Mouse (Mus musculus) left cerebral cortex, postnatal 25 days (tissue): Measurements from ENCODE around the gene Gm19668. TPM values are rescaled to one million over a fixed set of nuclear protein-coding genes. Genes with fewer than 3 reads are reported as not detected.
"Not testable (repeated sequence)": the region's sequence is repeated elsewhere in the genome, so short reads cannot be mapped to it uniquely, and the experiment has no call there.

Source experiments
- DNase-seq, 2 experiments: peaks; one replicate each; pipeline ENCODE4 v3.0.0; 2022; ENCODE audit warnings: low spot score in 2 of 2, mixed read lengths in 1 of 2
- intact Hi-C: fragments of 180-260 bp; cut with DNase I; formaldehyde crosslinking; loops from one replicate; pipeline ENCODE4 v1.15.1; 2025
- total RNA-seq, 2 experiments: library from RNA; stranded (reverse); gene quantifications; 2 replicates each; pipeline ENCODE4 v1.2.3; 2021

Gene Gm19668
- total RNA-seq, 2 experiments from 2014 or later: not detected

GRCm38 (mm10) chr10:77776844-77777243 is 22.1 kb downstream of the Gm19668 start, which contains the start of gene Gm7138:
Gene Gm7138 (minus strand): TSS chr10:77776944.
- intact Hi-C loops, DNase-seq: not testable (repeated sequence)

GRCm38 (mm10) chr10:77772142-77772541 is 26.8 kb downstream of the Gm19668 start:
- DNase-seq, intact Hi-C loops: not testable (repeated sequence)

- intact Hi-C loops, DNase-seq: not testable (repeated sequence)
Observed at GRCm38 (mm10) chr10:77771225-77771624, 27.7 kb downstream of the Gm19668 start, which contains the start of gene Gm3238. Gene Gm3238 (minus strand): TSS chr10:77771325.

- intact Hi-C loops: no loop called here
- DNase-seq: no peak
Observed at GRCm38 (mm10) chr10:77769727-77770126, 29.2 kb downstream of the Gm19668 start.

DNA sequence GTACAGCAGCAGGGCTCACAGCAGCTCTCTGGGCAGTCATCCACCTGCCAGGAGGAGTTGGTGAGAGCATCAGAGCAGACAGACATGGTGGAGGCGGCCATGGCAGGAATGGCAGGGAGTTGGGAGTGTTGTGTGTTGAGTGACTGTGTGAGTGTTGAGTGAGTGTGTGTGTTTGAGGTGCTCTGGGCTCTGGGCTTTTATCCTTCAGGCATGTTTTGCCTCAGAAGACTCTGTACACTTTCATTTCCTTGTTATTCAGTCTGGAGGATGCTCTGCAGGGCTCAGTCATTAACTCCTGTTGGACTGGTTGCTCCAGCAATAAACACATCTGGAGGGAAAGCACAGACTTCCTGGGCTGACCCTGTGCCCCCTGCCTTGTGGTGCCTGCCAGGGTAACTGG is 39.4 kb downstream of the Gm19668 start, which contains the start of gene Gm3233:
TSS of gene Gm3233 (minus strand) at position 101 of the 400 bp plus-strand sequence.
- DNase-seq, intact Hi-C loops: not testable (repeated sequence)

- intact Hi-C loops: no loop called here
- no peak for DNase-seq
Observed at GRCm38 (mm10) chr10:77753448-77753847, 45.5 kb downstream of the Gm19668 start.

GRCm38 (mm10) chr10:77752312-77752711 is 46.6 kb downstream of the Gm19668 start:
- intact Hi-C loops, DNase-seq: not testable (repeated sequence)

- intact Hi-C loops, DNase-seq: not testable (repeated sequence)
Observed at GRCm38 (mm10) chr10:77751254-77751653, 47.7 kb downstream of the Gm19668 start, which contains the start of gene Gm9736. Gene Gm9736 (minus strand): TSS chr10:77751354.

DNA sequence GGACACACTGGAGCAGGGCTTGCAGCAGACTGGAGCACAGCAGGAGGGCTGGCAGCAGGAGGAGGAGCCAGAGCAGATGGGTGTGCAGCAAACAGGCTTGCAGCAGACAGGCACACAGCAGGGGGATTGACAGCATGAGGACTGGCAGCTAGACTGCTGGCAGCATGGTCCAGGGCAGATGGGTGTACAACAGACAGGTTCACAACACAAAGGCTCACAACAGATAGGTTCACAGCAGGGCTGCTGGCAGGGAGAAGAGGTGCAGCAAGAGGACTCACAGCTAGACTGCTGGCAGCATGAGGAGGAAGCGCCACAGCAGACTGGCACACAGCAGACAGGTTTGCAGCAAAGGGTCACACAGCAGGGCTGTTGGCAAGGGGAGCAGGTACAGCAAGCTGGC is 48.2 kb downstream of the Gm19668 start:
- intact Hi-C loops: not testable (repeated sequence)

More for the DNA sequence above, 48.2 kb downstream of the Gm19668 start:
- not testable (repeated sequence) for DNase-seq

Other genes with a start within 250 kb of the Gm19668 start
- 10 to 100 TPM; 71.0 to 87.6 TPM for gene Pttg1ip, start 217.4 kb downstream of the Gm19668 start, total RNA-seq
- 100 to 1,000 TPM; 133 to 140 TPM for gene Sumo3, start 193.0 kb downstream of the Gm19668 start, total RNA-seq
- gene Gm49325, start 192.9 kb downstream of the Gm19668 start, total RNA-seq: 10 to 100 TPM; 14.2 to 16.3 TPM
- gene Ube2g2, start 176.9 kb downstream of the Gm19668 start, total RNA-seq: 10 to 100 TPM; 43.7 to 51.3 TPM
- gene Tspear, start 112.6 kb downstream of the Gm19668 start, total RNA-seq: under 1 TPM in 1 of 2 experiments, not detected in 1; 0.14 TPM
- not detected for gene Gm19402, start 108.4 kb downstream of the Gm19668 start, total RNA-seq
- not detected for gene Gm9508, start 101.9 kb downstream of the Gm19668 start, total RNA-seq
- not detected for gene Gm10272, start 92.5 kb downstream of the Gm19668 start, total RNA-seq
- not detected for gene Gm10024, start 87.7 kb downstream of the Gm19668 start, total RNA-seq
- gene Gm10142, start 83.3 kb downstream of the Gm19668 start, total RNA-seq: not detected
- gene Krtap12-1, start 78.5 kb downstream of the Gm19668 start, total RNA-seq: not detected
- not detected for gene Gm10100, start 72.6 kb downstream of the Gm19668 start, total RNA-seq
- gene Gm18596, start 56.5 kb downstream of the Gm19668 start, total RNA-seq: not detected
- not detected for gene Gm9736, start 47.8 kb downstream of the Gm19668 start, total RNA-seq
- gene Gm3233, start 39.5 kb downstream of the Gm19668 start, total RNA-seq: not detected
- gene Gm3238, start 27.8 kb downstream of the Gm19668 start, total RNA-seq: not detected
- not detected for gene Gm7138, start 22.2 kb downstream of the Gm19668 start, total RNA-seq
- gene Gm3250, start 16.6 kb downstream of the Gm19668 start, total RNA-seq: not detected
- not detected for gene Gm7137, start 10.9 kb downstream of the Gm19668 start, total RNA-seq
- not detected for gene Gm9639, start 4.1 kb downstream of the Gm19668 start, total RNA-seq
- not detected for gene Gm9507, start 12.7 kb upstream of the Gm19668 start, total RNA-seq
- gene Gm2696, start 15.5 kb upstream of the Gm19668 start, total RNA-seq: not detected
- gene Krtap10-4, start 28.0 kb upstream of the Gm19668 start, total RNA-seq: not detected
- not detected for gene Krtap10-10, start 36.8 kb upstream of the Gm19668 start, total RNA-seq
- not detected for gene Gm36176, start 47.7 kb upstream of the Gm19668 start, total RNA-seq
- not detected for gene Gm10318, start 53.7 kb upstream of the Gm19668 start, total RNA-seq
- not detected for gene Gm3285, start 62.8 kb upstream of the Gm19668 start, total RNA-seq
- gene Lrrc3, start 103.4 kb upstream of the Gm19668 start, total RNA-seq: 10 to 100 TPM; 13.2 to 13.6 TPM
- gene Trpm2, start 171.4 kb upstream of the Gm19668 start, total RNA-seq: 10 to 100 TPM; 32.3 to 44.9 TPM
- 10 to 100 TPM; 30.3 to 34.7 TPM for gene 1810043G02Rik, start 179.4 kb upstream of the Gm19668 start, total RNA-seq
- 100 to 1,000 TPM; 145 to 149 TPM for gene Pfkl, start 210.9 kb upstream of the Gm19668 start, total RNA-seq
- gene Dnmt3l, start 242.8 kb upstream of the Gm19668 start, total RNA-seq: not detected
- not detected for gene Aire, start 244.5 kb upstream of the Gm19668 start, total RNA-seq